Mouse (Mus musculus) embryonic facial prominence, embryonic 15.5 days (tissue): Measurements from ENCODE around the gene U2af1l4. TPM values are rescaled to one million over a fixed set of nuclear protein-coding genes. Genes with fewer than 3 reads are reported as not detected.

Experiments
- ATAC-seq: fragments of 200-750 bp; cut with Nextera tagmentation; 2 replicates; pipeline ENCODE4 v1.8.0; 2017; ENCODE audit warnings: low read depth, moderate TSS enrichment; ENCODE audit not compliant: insufficient number of reproducible peaks, low FRiP score, low TSS enrichment
- H3K27ac ChIP-seq: fragments of 300-500 bp; sonication (generic); replicated peaks from 2 replicates; pipeline ENCODE4 v1.5.1; 2015; ENCODE audit warnings: mild to moderate bottlenecking, inconsistent platforms
- H3K27me3 ChIP-seq: fragments of 300-500 bp; sonication (generic); 2 replicates; pipeline ENCODE4 v1.6.1; 2015; ENCODE audit warnings: inconsistent platforms
- H3K36me3 ChIP-seq: fragments of 300-500 bp; sonication (generic); 2 replicates; pipeline ENCODE4 v1.6.1; 2015; ENCODE audit warnings: mild to moderate bottlenecking, inconsistent platforms
- H3K4me1 ChIP-seq: fragments of 300-500 bp; sonication (generic); 2 replicates; pipeline ENCODE4 v1.6.1; 2015; ENCODE audit warnings: inconsistent platforms
- H3K4me2 ChIP-seq: fragments of 300-500 bp; sonication (generic); replicated peaks from 2 replicates; pipeline ENCODE4 v1.6.1; 2015; ENCODE audit warnings: mild to moderate bottlenecking, inconsistent platforms
- H3K4me3 ChIP-seq: fragments of 300-500 bp; sonication (generic); replicated peaks from 2 replicates; pipeline ENCODE4 v1.5.1; 2015; ENCODE audit warnings: mild to moderate bottlenecking, inconsistent platforms
- H3K9ac ChIP-seq: fragments of 300-500 bp; sonication (generic); 2 replicates; pipeline ENCODE4 v1.6.1; 2015; ENCODE audit warnings: inconsistent platforms
- H3K9me3 ChIP-seq: fragments of 300-500 bp; sonication (generic); replicated peaks from 2 replicates; pipeline ENCODE4 v1.6.1; 2016; ENCODE audit warnings: inconsistent platforms
- whole genome bisulfite sequencing: fragments of 180-500 bp; shearing (Covaris S2); methylation state at CpG from one replicate; pipeline ENCODE4 v1.1.7; 2015; 5-methylcytosine and 5-hydroxymethylcytosine counted together
- polyA plus RNA-seq: library from polyadenylated mRNA; unstranded; fragments of >200 nt; fragmentation: Nextera tagmentation; extraction: Ambion mirVana; gene quantifications from 2 replicates; pipeline ENCODE4 v1.2.1, GENCODE M21; 2015

The U2af1l4 gene
- polyA plus RNA-seq, 1 experiment from 2014 or later: 83.7 TPM

GRCm38 (mm10) chr7:30553810-30554584, 9.1 kb upstream of the U2af1l4 start:
- Histone ChIP-seq H3K36me3 (peaks cover 30% of the 10 kb centered on the region), H3K4me3 (peak overlapping the region; percentile 81), H3K4me1 (peaks cover 30% of the 10 kb centered on the region), H3K27me3 (no peaks in the 10 kb centered on the region), H3K9me3 (no peaks in the 10 kb centered on the region), H3K4me2 (peak overlapping the region; percentile 96), H3K9ac (peak overlapping the region; percentile 59; the same call in 1 of the 2 replicates), H3K27ac (peak overlapping the region; percentile 100; the same call in 1 of the 2 replicates)
- no peak for ATAC-seq
- 86% methylated on average over 22 of the region's 22 CpGs for WGBS

DNA sequence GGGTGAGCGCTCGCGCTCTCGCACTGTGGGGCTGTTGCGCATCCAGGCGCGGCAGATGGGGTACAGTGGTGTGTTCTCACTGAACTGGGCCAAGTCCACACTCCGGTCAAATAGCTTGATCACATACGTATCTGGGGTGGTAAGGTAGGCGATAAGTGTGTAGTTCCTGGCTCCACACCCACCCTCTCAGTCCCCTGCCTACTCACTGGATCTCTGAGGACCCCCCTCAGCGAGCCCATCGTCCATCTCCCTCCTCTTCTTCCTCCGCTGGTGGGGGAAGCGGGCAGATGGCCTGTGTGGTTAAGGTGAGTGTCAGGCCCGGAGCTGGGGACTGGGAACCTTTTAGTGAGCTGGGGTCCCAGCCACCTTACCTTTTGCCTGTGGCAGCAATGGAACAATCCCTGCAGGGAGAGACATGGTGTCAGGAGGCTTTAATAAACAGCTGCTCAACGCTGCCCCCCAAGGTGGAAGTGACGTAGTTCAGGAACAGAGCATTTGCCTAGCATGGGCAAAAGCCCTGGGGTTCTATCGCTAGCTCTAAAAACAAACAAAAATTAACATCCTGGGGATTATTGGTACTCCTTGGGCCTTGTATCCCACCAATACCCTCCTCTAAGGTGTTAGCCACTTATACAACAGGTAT, 6.1 kb upstream of the U2af1l4 start:
- no peaks in the 10 kb centered on the region for H3K27me3 ChIP-seq
- H3K4me2 ChIP-seq: no peak overlapping the region
- 92% methylated on average over 18 of the region's 18 CpGs for WGBS
- ATAC-seq: no peak
- H3K36me3 ChIP-seq: peaks cover 30% of the 10 kb centered on the region
- H3K4me1 ChIP-seq: peaks cover 38% of the 10 kb centered on the region
- no peak overlapping the region for H3K4me3 ChIP-seq
- no peak overlapping the region for H3K9ac ChIP-seq
- H3K27ac ChIP-seq: no peak overlapping the region
- H3K9me3 ChIP-seq: no peaks in the 10 kb centered on the region

- no peaks in the 10 kb centered on the region for H3K9me3 ChIP-seq
- peaks cover 30% of the 10 kb centered on the region for H3K36me3 ChIP-seq
- H3K27me3 ChIP-seq: no peaks in the 10 kb centered on the region
- peak overlapping the region; percentile 86 for H3K4me2 ChIP-seq
- H3K9ac ChIP-seq: no peak overlapping the region
- no peak overlapping the region for H3K27ac ChIP-seq
- ATAC-seq: no peak
- H3K4me1 ChIP-seq: peaks cover 36% of the 10 kb centered on the region
- peak overlapping the region; percentile 74 for H3K4me3 ChIP-seq
- 87% methylated on average over 13 of the region's 13 CpGs for WGBS
Observed at GRCm38 (mm10) chr7:30557901-30558514, 5.1 kb upstream of the U2af1l4 start.

GRCm38 (mm10) chr7:30558656-30559442, 4.3 kb upstream of the U2af1l4 start:
- H3K27ac ChIP-seq: peak overlapping the region; percentile 71
- no peaks in the 10 kb centered on the region for H3K27me3 ChIP-seq
- peak overlapping the region; percentile 86 for H3K4me2 ChIP-seq
- WGBS: 14% methylated on average over 12 of the region's 12 CpGs
- H3K9me3 ChIP-seq: no peaks in the 10 kb centered on the region
- peaks cover 30% of the 10 kb centered on the region for H3K4me1 ChIP-seq
- peak overlapping the region; percentile 79 for H3K9ac ChIP-seq
- H3K4me3 ChIP-seq: peak overlapping the region; percentile 74
- peaks cover 30% of the 10 kb centered on the region for H3K36me3 ChIP-seq
- ATAC-seq: no peak

- under 1% methylated on average over 20 of the region's 20 CpGs for WGBS
- no peaks in the 10 kb centered on the region for H3K9me3 ChIP-seq
- peaks cover 28% of the 10 kb centered on the region for H3K36me3 ChIP-seq
- peak; percentile 87 for ATAC-seq
- H3K27ac ChIP-seq: peak within 1 kb of the TSS; percentile 71
- no peaks in the 10 kb centered on the region for H3K27me3 ChIP-seq
- peaks cover 33% of the 10 kb centered on the region for H3K4me1 ChIP-seq
- peak within 1 kb of the TSS; percentile 79 for H3K9ac ChIP-seq
- H3K4me2 ChIP-seq: peak within 1 kb of the TSS; percentile 86
- H3K4me3 ChIP-seq: peak within 1 kb of the TSS; percentile 74
Observed at GRCm38 (mm10) chr7:30559443-30559954, 3.6 kb upstream of the U2af1l4 start, which contains the start of gene Lin37. Gene Lin37 (minus strand): TSS chr7:30559838.

GRCm38 (mm10) chr7:30560296-30560695, 2.8 kb upstream of the U2af1l4 start:
- ATAC-seq: no peak
- Histone ChIP-seq H3K27me3 (no peaks in the 10 kb centered on the region), H3K9me3 (no peaks in the 10 kb centered on the region), H3K4me3 (no peak overlapping the region), H3K27ac (no peak overlapping the region), H3K36me3 (peaks cover 23% of the 10 kb centered on the region), H3K4me2 (peak overlapping the region; percentile 86; the same call in 1 of the 2 replicates), H3K9ac (0 out of 2 replicates have a peak overlapping the region, but pooled peaks have one; percentile 2), H3K4me1 (peaks cover 33% of the 10 kb centered on the region)
- WGBS: 67% methylated on average over 2 of the region's 2 CpGs

GRCm38 (mm10) chr7:30562526-30563116, 480 bp upstream of the U2af1l4 start:
- Histone ChIP-seq H3K4me1 (peaks cover 33% of the 10 kb centered on the region), H3K9me3 (no peaks in the 10 kb centered on the region), H3K36me3 (peaks cover 16% of the 10 kb centered on the region), H3K27me3 (no peaks in the 10 kb centered on the region), H3K4me3 (peak overlapping the region; percentile 94), H3K9ac (peak overlapping the region; percentile 55), H3K4me2 (peak overlapping the region; percentile 81), H3K27ac (peak overlapping the region; percentile 98)
- ATAC-seq: no peak
- 1% methylated on average over 27 of the region's 27 CpGs for WGBS

DNA sequence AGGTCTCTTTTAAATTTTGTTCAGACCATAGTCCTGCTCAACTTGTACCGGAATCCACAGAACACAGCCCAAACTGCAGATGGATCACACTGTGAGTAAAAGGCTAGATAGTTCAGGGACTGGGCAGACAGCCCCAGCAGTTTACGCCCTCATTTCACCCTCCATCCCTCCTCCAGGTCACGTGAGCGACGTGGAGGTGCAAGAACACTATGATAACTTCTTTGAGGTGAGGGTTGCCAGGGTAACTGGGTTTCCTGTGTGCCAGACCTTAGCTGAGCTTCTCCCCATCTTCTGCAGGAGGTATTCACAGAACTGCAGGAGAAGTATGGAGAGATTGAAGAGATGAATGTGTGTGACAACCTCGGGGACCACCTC, 792 bp downstream of the U2af1l4 start:
- Histone ChIP-seq H3K4me1 (peaks cover 22% of the 10 kb centered on the region; the same call in 1 of the 2 replicates), H3K27ac (peak overlapping the region; percentile 98), H3K9me3 (no peaks in the 10 kb centered on the region), H3K27me3 (no peaks in the 10 kb centered on the region), H3K4me3 (peak overlapping the region; percentile 94), H3K9ac (peak overlapping the region; percentile 86), H3K4me2 (peak overlapping the region; percentile 74), H3K36me3 (peaks cover 25% of the 10 kb centered on the region)
- no peak for ATAC-seq
- WGBS: 25% methylated on average over 6 of the region's 6 CpGs

GRCm38 (mm10) chr7:30564970-30565571, 2.0 kb downstream of the U2af1l4 start, which contains the start of gene Igflr1:
Gene Igflr1 (plus strand): TSS chr7:30565427.
- no peak within 1 kb of the TSS for H3K4me2 ChIP-seq
- no peaks in the 10 kb centered on the region for H3K27me3 ChIP-seq
- 95% methylated on average over 12 of the region's 12 CpGs for WGBS
- no peak for ATAC-seq
- H3K36me3 ChIP-seq: peaks cover 37% of the 10 kb centered on the region
- peak within 1 kb of the TSS; percentile 94; the same call in 1 of the 2 replicates for H3K4me3 ChIP-seq
- no peak within 1 kb of the TSS for H3K9ac ChIP-seq
- H3K9me3 ChIP-seq: no peaks in the 10 kb centered on the region
- no peak within 1 kb of the TSS for H3K27ac ChIP-seq
- H3K4me1 ChIP-seq: peaks cover 15% of the 10 kb centered on the region; the same call in 1 of the 2 replicates

DNA sequence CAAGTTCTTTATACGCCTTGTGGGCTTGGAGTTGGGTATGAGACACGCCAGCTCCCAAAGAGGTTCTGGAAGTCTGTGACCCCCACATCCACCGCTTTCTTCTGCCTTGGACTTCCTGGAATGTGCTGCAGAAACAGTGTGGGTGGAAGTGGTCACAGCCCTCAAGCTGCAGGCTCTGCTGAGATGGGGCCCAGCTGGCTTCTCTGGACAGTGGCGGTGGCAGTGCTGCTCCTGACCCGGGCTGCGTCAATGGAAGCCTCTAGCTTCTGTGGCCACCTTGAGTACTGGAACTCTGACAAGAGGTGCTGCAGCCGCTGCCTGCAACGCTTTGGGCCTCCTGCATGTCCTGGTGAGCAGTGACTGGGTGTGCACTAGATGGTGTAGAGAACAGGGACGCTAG, 2.9 kb downstream of the U2af1l4 start:
- H3K4me1 ChIP-seq: peaks cover 13% of the 10 kb centered on the region; the same call in 1 of the 2 replicates
- H3K9me3 ChIP-seq: no peaks in the 10 kb centered on the region
- 84% methylated on average over 9 of the region's 9 CpGs for WGBS
- ATAC-seq: no peak
- no peak overlapping the region for H3K9ac ChIP-seq
- H3K4me2 ChIP-seq: no peak overlapping the region
- H3K27ac ChIP-seq: no peak overlapping the region
- H3K27me3 ChIP-seq: no peaks in the 10 kb centered on the region
- no peak overlapping the region for H3K4me3 ChIP-seq
- H3K36me3 ChIP-seq: peaks cover 47% of the 10 kb centered on the region
